Mouse (Mus musculus): ENCODE measurements at regions not wholly inside any gene's neighbourhood (a gene's known extent, or its start where the extent isn't known, plus 50 kb on each side); places are given as distances from the start of the nearest gene placed in this dataset.

GRCm38 (mm10) chr11:19651929-19652328 is 272.2 kb upstream of the Spred2 start:
- DNase-seq (ENCODE audit: low spot score in 2 of 2): no peak

GRCm38 (mm10) chr11:19659511-19659910 is 264.7 kb upstream of the Spred2 start:
- DNase-seq (ENCODE audit: low spot score in 2 of 2): no peak

- DNase-seq (ENCODE audit: low spot score in 2 of 2): no peak
Measured at GRCm38 (mm10) chr11:19666732-19667131, 257.4 kb upstream of the Spred2 start.

- DNase-seq (ENCODE audit: low spot score in 2 of 2): peak in 1 of 2 experiments; percentile 6
Measured at GRCm38 (mm10) chr11:19670853-19671530, 253.2 kb upstream of the Spred2 start.

- no peak for DNase-seq (ENCODE audit: low spot score in 2 of 2)
Measured at GRCm38 (mm10) chr11:19673012-19673411, 251.2 kb upstream of the Spred2 start.

- no peak for DNase-seq (ENCODE audit: low spot score in 2 of 2)
Measured at GRCm38 (mm10) chr11:19676514-19676913, 247.7 kb upstream of the Spred2 start.

GRCm38 (mm10) chr11:19679041-19679440 is 245.1 kb upstream of the Spred2 start:
- DNase-seq (ENCODE audit: low spot score in 2 of 2): no peak

GRCm38 (mm10) chr11:19679669-19680068 is 244.5 kb upstream of the Spred2 start:
- no peak for DNase-seq (ENCODE audit: low spot score in 2 of 2)

- no peak for DNase-seq (ENCODE audit: low spot score in 2 of 2)
Measured at GRCm38 (mm10) chr11:19701198-19701597, 223.0 kb upstream of the Spred2 start.

- no peak for DNase-seq (ENCODE audit: low spot score in 2 of 2)
Measured at GRCm38 (mm10) chr11:19708821-19709220, 215.4 kb upstream of the Spred2 start.

GRCm38 (mm10) chr11:19709337-19709736 is 214.8 kb upstream of the Spred2 start:
- no peak for DNase-seq (ENCODE audit: low spot score in 2 of 2)

GRCm38 (mm10) chr11:19713091-19713490 is 211.1 kb upstream of the Spred2 start:
- peak; percentile 2 to 12 for DNase-seq (ENCODE audit: low spot score in 2 of 2)

- DNase-seq (ENCODE audit: low spot score in 2 of 2): peak in 1 of 2 experiments; percentile 6
Measured at GRCm38 (mm10) chr11:19713597-19713996, 210.6 kb upstream of the Spred2 start.

GRCm38 (mm10) chr11:19714211-19714610 is 210.0 kb upstream of the Spred2 start:
- no peak for DNase-seq (ENCODE audit: low spot score in 2 of 2)

GRCm38 (mm10) chr11:19714888-19715595 is 209.1 kb upstream of the Spred2 start:
- DNase-seq (ENCODE audit: low spot score in 2 of 2): no peak

GRCm38 (mm10) chr11:19718165-19718564 is 206.0 kb upstream of the Spred2 start:
- no peak for DNase-seq (ENCODE audit: low spot score in 2 of 2)

- no peak for DNase-seq (ENCODE audit: low spot score in 2 of 2)
Measured at GRCm38 (mm10) chr11:19729031-19729430, 195.1 kb upstream of the Spred2 start.

- DNase-seq (ENCODE audit: low spot score in 2 of 2): no peak
Measured at GRCm38 (mm10) chr11:19730747-19731146, 193.4 kb upstream of the Spred2 start.

- DNase-seq (ENCODE audit: low spot score in 2 of 2): no peak
Measured at GRCm38 (mm10) chr11:19736076-19736475, 188.1 kb upstream of the Spred2 start.

GRCm38 (mm10) chr11:19736926-19737325 is 187.2 kb upstream of the Spred2 start:
- DNase-seq (ENCODE audit: low spot score in 2 of 2): no peak

GRCm38 (mm10) chr11:19737331-19737730 is 186.8 kb upstream of the Spred2 start:
- no peak for DNase-seq (ENCODE audit: low spot score in 2 of 2)

- no peak for DNase-seq (ENCODE audit: low spot score in 2 of 2)
Measured at GRCm38 (mm10) chr11:19737807-19738206, 186.4 kb upstream of the Spred2 start.

Measured in left cerebral cortex, adult 8-10 months (tissue).